Mouse (Mus musculus): Measurements from ENCODE around the gene Gm45213. TPM values are rescaled to one million over a fixed set of nuclear protein-coding genes. Genes with fewer than 3 reads are reported as not detected.

The Gm45213 gene
- total RNA-seq (2014; rRNA removed) (not detected in 2 replicates), polyA plus RNA-seq (2015; fragmentation: Nextera tagmentation; extraction: Ambion mirVana) (not detected in 2 replicates)

DNA sequence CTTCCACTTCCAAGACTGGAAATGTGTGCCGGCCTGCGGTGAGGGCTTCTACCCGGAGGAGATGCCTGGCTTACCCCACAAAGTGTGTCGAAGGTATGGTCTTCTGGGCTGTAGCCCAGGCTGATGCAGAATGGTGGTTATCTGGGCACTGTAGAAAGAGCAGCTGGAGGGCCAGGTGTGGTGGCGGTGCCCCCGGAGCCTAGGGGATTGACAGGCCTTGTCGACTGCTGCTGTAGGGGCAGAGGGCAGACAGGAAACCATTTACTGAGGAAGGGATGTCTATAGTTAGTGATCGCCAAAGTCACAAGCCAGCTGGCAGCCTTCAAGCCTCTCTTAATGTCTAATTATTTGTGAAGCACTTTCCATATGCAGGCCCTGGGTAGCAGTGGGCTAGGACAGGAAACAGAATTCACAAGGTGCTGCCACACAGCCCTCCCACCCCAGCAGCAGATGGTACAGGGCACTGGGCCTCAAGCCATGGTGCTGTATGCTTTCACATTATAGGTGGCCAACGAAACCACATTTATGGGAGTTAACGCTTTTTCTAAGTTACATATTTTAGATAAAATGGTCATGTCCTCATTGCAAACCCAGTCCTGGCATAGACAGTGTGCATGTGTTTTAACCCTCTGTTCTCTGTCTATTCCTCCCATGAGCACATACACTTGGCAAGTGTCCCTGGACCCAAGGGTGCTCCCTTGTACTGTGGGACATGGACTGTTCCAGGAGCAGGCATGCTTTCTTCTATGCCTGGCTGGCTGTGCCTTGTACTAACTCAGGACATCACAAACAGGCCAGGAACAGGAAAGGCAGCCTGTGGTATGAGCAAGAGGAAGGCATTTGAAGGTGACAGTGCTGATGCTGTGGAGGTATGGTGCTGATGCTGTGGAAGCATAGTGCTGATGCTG lies at the start of gene Gm45213:
Gene Gm45213 (plus strand): TSS at position 51 of the 908 bp plus-strand sequence.
- peaks cover 2% of the 10 kb centered on the region; the same call in 1 of the 2 replicates for H3K4me1 ChIP-seq (ENCODE audit: insufficient read depth)
- H3K36me3 ChIP-seq (ENCODE audit: insufficient read depth): no peaks in the 10 kb centered on the region
- DNase-seq: no peak
- peak; percentile 62 for ATAC-seq
- 71% methylated on average over 10 of the region's 10 CpGs for WGBS
- H3K4me2 ChIP-seq (ENCODE audit: low read depth): no peak within 1 kb of the TSS
- no peak within 1 kb of the TSS for H3K4me3 ChIP-seq (ENCODE audit: low read depth, low read length)
- H3K27me3 ChIP-seq (ENCODE audit: insufficient read depth, low read length): no peaks in the 10 kb centered on the region
- H3K27ac ChIP-seq (ENCODE audit: low read depth, low read length): no peak within 1 kb of the TSS
- H3K9ac ChIP-seq: no peak within 1 kb of the TSS
- TF ChIP-seq CTCF (IDR thresholded peaks at IDR 0.05; ENCODE audit: low read depth): no peak
- H3K9me3 ChIP-seq (ENCODE audit: low read length): no peaks in the 10 kb centered on the region

- no peak overlapping the region for H3K4me2 ChIP-seq (ENCODE audit: low read depth)
- TF ChIP-seq CTCF (IDR thresholded peaks at IDR 0.05; ENCODE audit: low read depth): no peak
- H3K27ac ChIP-seq (ENCODE audit: low read depth, low read length): 0 out of 2 replicates have a peak overlapping the region, but pooled peaks have one; percentile 29
- no peaks in the 10 kb centered on the region for H3K27me3 ChIP-seq (ENCODE audit: insufficient read depth, low read length)
- H3K9me3 ChIP-seq (ENCODE audit: low read length): no peaks in the 10 kb centered on the region
- DNase-seq (peak; percentile 34), ATAC-seq (peak; percentile 82)
- H3K4me1 ChIP-seq (ENCODE audit: insufficient read depth): no peaks in the 10 kb centered on the region
- no peak overlapping the region for H3K9ac ChIP-seq
- no peak overlapping the region for H3K4me3 ChIP-seq (ENCODE audit: low read depth, low read length)
- no peaks in the 10 kb centered on the region for H3K36me3 ChIP-seq (ENCODE audit: insufficient read depth)
- 76% methylated on average over 16 of the region's 16 CpGs for WGBS
Observed at GRCm38 (mm10) chr7:66001035-66001754, 42.2 kb upstream of the Gm45213 start.

DNA sequence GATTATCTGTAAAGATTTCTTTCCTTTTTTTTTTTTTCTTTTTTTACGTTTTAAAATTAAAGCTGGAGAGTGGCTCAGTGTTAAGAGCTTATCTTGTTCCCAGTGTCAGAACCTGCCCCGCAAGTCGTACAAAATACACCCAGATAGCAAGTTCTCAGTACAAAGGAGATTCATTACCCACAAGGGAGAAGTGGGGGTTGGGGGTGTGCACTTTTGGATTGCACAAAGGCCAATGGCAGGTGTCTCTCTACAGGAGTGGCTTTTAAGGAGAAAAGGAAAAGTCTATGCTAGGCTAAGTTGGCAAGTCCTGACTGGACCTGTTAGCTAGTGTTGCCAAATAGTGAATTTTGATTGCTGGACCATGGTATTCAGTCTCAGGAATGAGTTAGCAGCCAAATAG lies 41.6 kb upstream of the Gm45213 start:
- Histone ChIP-seq H3K4me2 (ENCODE audit: low read depth) (no peak overlapping the region), H3K36me3 (ENCODE audit: insufficient read depth) (no peaks in the 10 kb centered on the region), H3K4me1 (ENCODE audit: insufficient read depth) (no peaks in the 10 kb centered on the region), H3K4me3 (ENCODE audit: low read depth, low read length) (no peak overlapping the region), H3K9ac (no peak overlapping the region), H3K9me3 (ENCODE audit: low read length) (no peaks in the 10 kb centered on the region), H3K27me3 (ENCODE audit: insufficient read depth, low read length) (no peaks in the 10 kb centered on the region), H3K27ac (ENCODE audit: low read depth, low read length) (no peak overlapping the region)
- ATAC-seq: no peak
- 56% methylated on average over 3 of the region's 3 CpGs for WGBS
- TF ChIP-seq CTCF (IDR thresholded peaks at IDR 0.05; ENCODE audit: low read depth): no peak
- no peak for DNase-seq

- Histone ChIP-seq H3K27me3 (ENCODE audit: insufficient read depth, low read length) (no peaks in the 10 kb centered on the region), H3K36me3 (ENCODE audit: insufficient read depth) (no peaks in the 10 kb centered on the region), H3K4me3 (ENCODE audit: low read depth, low read length) (no peak overlapping the region), H3K9ac (no peak overlapping the region), H3K9me3 (ENCODE audit: low read length) (no peaks in the 10 kb centered on the region), H3K4me1 (ENCODE audit: insufficient read depth) (no peaks in the 10 kb centered on the region), H3K4me2 (ENCODE audit: low read depth) (no peak overlapping the region), H3K27ac (ENCODE audit: low read depth, low read length) (no peak overlapping the region)
- ATAC-seq (no peak), DNase-seq (no peak)
- no peak for TF ChIP-seq CTCF (IDR thresholded peaks at IDR 0.05; ENCODE audit: low read depth)
- WGBS: 90% methylated on average over 5 of the region's 5 CpGs
Observed at GRCm38 (mm10) chr7:66003447-66003846, 40.0 kb upstream of the Gm45213 start.

GRCm38 (mm10) chr7:66003865-66004638 lies 39.4 kb upstream of the Gm45213 start:
- H3K27me3 ChIP-seq (ENCODE audit: insufficient read depth, low read length): no peaks in the 10 kb centered on the region
- TF ChIP-seq CTCF (IDR thresholded peaks at IDR 0.05; ENCODE audit: low read depth): no peak
- H3K9me3 ChIP-seq (ENCODE audit: low read length): no peaks in the 10 kb centered on the region
- H3K27ac ChIP-seq (ENCODE audit: low read depth, low read length): no peak overlapping the region
- no peak overlapping the region for H3K4me2 ChIP-seq (ENCODE audit: low read depth)
- no peak overlapping the region for H3K4me3 ChIP-seq (ENCODE audit: low read depth, low read length)
- H3K36me3 ChIP-seq (ENCODE audit: insufficient read depth): no peaks in the 10 kb centered on the region
- H3K4me1 ChIP-seq (ENCODE audit: insufficient read depth): no peaks in the 10 kb centered on the region
- WGBS: 62% methylated on average over 13 of the region's 13 CpGs
- DNase-seq (no peak), ATAC-seq (no peak)
- H3K9ac ChIP-seq: no peak overlapping the region

- H3K27me3 ChIP-seq (ENCODE audit: insufficient read depth, low read length): no peaks in the 10 kb centered on the region
- no peak overlapping the region for H3K9ac ChIP-seq
- TF ChIP-seq CTCF (IDR thresholded peaks at IDR 0.05; ENCODE audit: low read depth): no peak
- DNase-seq (no peak), ATAC-seq (no peak)
- no peaks in the 10 kb centered on the region for H3K4me1 ChIP-seq (ENCODE audit: insufficient read depth)
- no peaks in the 10 kb centered on the region for H3K36me3 ChIP-seq (ENCODE audit: insufficient read depth)
- no peak overlapping the region for H3K27ac ChIP-seq (ENCODE audit: low read depth, low read length)
- H3K4me2 ChIP-seq (ENCODE audit: low read depth): no peak overlapping the region
- no peaks in the 10 kb centered on the region for H3K9me3 ChIP-seq (ENCODE audit: low read length)
- WGBS: 91% methylated on average over 10 of the region's 10 CpGs
- no peak overlapping the region for H3K4me3 ChIP-seq (ENCODE audit: low read depth, low read length)
Observed at GRCm38 (mm10) chr7:66005066-66005465, 38.3 kb upstream of the Gm45213 start.
